In genomic region chr5:126671156-126671555, GRCm38 (mm10) we compare ENCODE assay signal across 9 mouse cellular contexts.
DNase-seq lines count a peak whose midpoint lies in the region; ATAC-seq lines count a peak whose summit lies in the region.
"Had no signal": no experiment of that assay in that cellular context is flagged by ENCODE, and none has a peak within 500 bp of the region (broad histone marks: within the 10 kb centered on the region; RNA-seq: fewer than 3 reads in every experiment).

No protein-coding gene starts in this region.

- no peak overlapping the region for H3K9ac ChIP-seq in forebrain, embryonic 15.5 days (replicated peaks)
- H3K9ac ChIP-seq in midbrain, embryonic 11.5 days (ENCODE audit: low read length) = no peak overlapping the region
- H3K9ac ChIP-seq in midbrain, embryonic 16.5 days (ENCODE audit: low read depth, low read length) = no peak overlapping the region
- H3K9ac ChIP-seq: liver, embryonic 15.5 days had no signal

- no peak overlapping the region for H3K4me3 ChIP-seq in forebrain, embryonic 10.5 days
- no peak overlapping the region for H3K4me3 ChIP-seq in forebrain, embryonic 15.5 days
- no peak overlapping the region for H3K4me3 ChIP-seq in midbrain, embryonic 11.5 days (ENCODE audit: low read depth, low read length)
- no peak overlapping the region for H3K4me3 ChIP-seq in midbrain, embryonic 16.5 days (ENCODE audit: low read depth, low read length)
- H3K4me3 ChIP-seq: liver, embryonic 15.5 days had no signal

- H3K27me3 ChIP-seq in forebrain, embryonic 10.5 days (ENCODE audit: poor library complexity, severe bottlenecking) = no peaks in the 10 kb centered on the region
- H3K27me3 ChIP-seq in forebrain, embryonic 15.5 days = no peaks in the 10 kb centered on the region
- no peaks in the 10 kb centered on the region for H3K27me3 ChIP-seq in midbrain, embryonic 11.5 days (ENCODE audit: control insufficient read depth, insufficient read depth, low read length)
- H3K27me3 ChIP-seq in midbrain, embryonic 16.5 days (ENCODE audit: control insufficient read depth, insufficient read depth, low read depth, low read length) = no peaks in the 10 kb centered on the region
- H3K27me3 ChIP-seq: liver, embryonic 15.5 days had no signal

- 78% methylated on average over 1 of the region's 1 CpGs for WGBS in forebrain, embryonic 10.5 days
- 74% methylated on average over 1 of the region's 1 CpGs for WGBS in forebrain, embryonic 15.5 days
- WGBS in midbrain, embryonic 11.5 days = 66% methylated on average over 1 of the region's 1 CpGs
- WGBS in midbrain, embryonic 16.5 days = 78% methylated on average over 1 of the region's 1 CpGs

- no peaks in the 10 kb centered on the region for H3K36me3 ChIP-seq in forebrain, embryonic 10.5 days (replicated peaks)
- H3K36me3 ChIP-seq in forebrain, embryonic 15.5 days = no peaks in the 10 kb centered on the region
- no peaks in the 10 kb centered on the region for H3K36me3 ChIP-seq in midbrain, embryonic 11.5 days (ENCODE audit: control insufficient read depth, insufficient read depth, low read length)
- no peaks in the 10 kb centered on the region for H3K36me3 ChIP-seq in midbrain, embryonic 16.5 days (ENCODE audit: control insufficient read depth, insufficient read depth, low read length)
- H3K36me3 ChIP-seq: liver, embryonic 15.5 days had no signal

- H3K27ac ChIP-seq in forebrain, embryonic 10.5 days = no peak overlapping the region
- H3K27ac ChIP-seq in forebrain, embryonic 15.5 days (replicated peaks) = no peak overlapping the region
- no peak overlapping the region for H3K27ac ChIP-seq in midbrain, embryonic 11.5 days (ENCODE audit: low read depth, low read length)
- H3K27ac ChIP-seq in midbrain, embryonic 16.5 days (ENCODE audit: low read length) = no peak overlapping the region
- H3K27ac ChIP-seq: liver, embryonic 15.5 days had no signal

- H3K4me1 ChIP-seq in forebrain, embryonic 10.5 days = no peaks in the 10 kb centered on the region
- no peaks in the 10 kb centered on the region for H3K4me1 ChIP-seq in forebrain, embryonic 15.5 days
- no peaks in the 10 kb centered on the region for H3K4me1 ChIP-seq in midbrain, embryonic 11.5 days (ENCODE audit: control insufficient read depth, insufficient read depth, low read length)
- no peaks in the 10 kb centered on the region for H3K4me1 ChIP-seq in midbrain, embryonic 16.5 days (ENCODE audit: control insufficient read depth, insufficient read depth, low read length)
- H3K4me1 ChIP-seq: liver, embryonic 15.5 days had no signal

- no peak overlapping the region for H3K4me2 ChIP-seq in forebrain, embryonic 15.5 days (replicated peaks)
- H3K4me2 ChIP-seq in midbrain, embryonic 11.5 days = no peak overlapping the region
- H3K4me2 ChIP-seq in midbrain, embryonic 16.5 days (ENCODE audit: low read length) = no peak overlapping the region
- H3K4me2 ChIP-seq: liver, embryonic 15.5 days had no signal

- no peaks in the 10 kb centered on the region; the same call in 1 of the 2 replicates for H3K9me3 ChIP-seq in forebrain, embryonic 10.5 days
- no peaks in the 10 kb centered on the region for H3K9me3 ChIP-seq in forebrain, embryonic 15.5 days
- no peaks in the 10 kb centered on the region; the same call in 1 of the 2 replicates for H3K9me3 ChIP-seq in midbrain, embryonic 11.5 days (ENCODE audit: control insufficient read depth, low read length)
- no peaks in the 10 kb centered on the region for H3K9me3 ChIP-seq in midbrain, embryonic 16.5 days (replicated peaks; ENCODE audit: control insufficient read depth, low read length, poor library complexity, severe bottlenecking)
- H3K9me3 ChIP-seq: liver, embryonic 15.5 days had no signal

- peak; percentile 31 for DNase-seq in forebrain, embryonic 10.5 days (ENCODE audit: extremely low spot score, low spot score)
- peak; percentile 95 for DNase-seq in midbrain, embryonic 11.5 days (ENCODE audit: low spot score, missing footprints)
- DNase-seq in cerebellum, postnatal 10 days = peak; percentile 56 to 69
- DNase-seq in layer of hippocampus, adult 11-12 months (ENCODE audit: low spot score) = peak; percentile 62
- DNase-seq in retina, embryonic 14.5 days (ENCODE audit: low spot score) = peak; percentile 75
- no peak for DNase-seq in spleen, adult 12 weeks (ENCODE audit: low spot score)

- no peak for ATAC-seq in forebrain, embryonic 15.5 days (replicated peaks)
- no peak for ATAC-seq in midbrain, embryonic 11.5 days (ENCODE audit: low FRiP score)
- no peak for ATAC-seq in midbrain, embryonic 16.5 days
